Mouse (Mus musculus) urinary bladder, postnatal 14 days (tissue): ENCODE data around the gene Gm10428.

ENCODE experiments used
- DNase-seq: peaks from one replicate; pipeline ENCODE4 v3.0.0; 2021; ENCODE audit warnings: low spot score

The Gm10428 gene

GRCm38 (mm10) chr11:62788935-62789616 lies 36.2 kb downstream of the Gm10428 start, which contains the start of gene Zfp286:
Zfp286 (minus strand) TSS chr11:62789462.
- peak; percentile 82 for DNase-seq

DNA sequence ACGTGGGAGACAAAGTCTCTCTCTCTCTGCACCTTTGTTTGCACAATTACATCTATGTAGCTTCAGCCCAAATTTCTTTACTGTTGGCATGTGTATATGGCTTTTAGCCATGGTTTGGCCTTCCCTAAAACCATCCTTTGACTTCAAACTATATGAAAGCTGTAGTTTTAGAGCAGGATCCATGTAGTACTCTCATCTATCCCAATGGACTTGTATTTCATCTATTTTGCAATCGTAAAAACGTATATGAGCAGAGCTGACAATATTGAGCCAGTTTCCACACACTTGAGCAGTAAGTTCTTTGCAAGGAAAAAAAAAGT lies 36.7 kb downstream of the Gm10428 start:
- no peak for DNase-seq
